Mouse (Mus musculus) ES-Bruce4 (cell line): ENCODE results near the gene Baiap2. TPM values are rescaled to one million over a fixed set of nuclear protein-coding genes. Genes with fewer than 3 reads are reported as not detected.

ENCODE experiments used
- H3K27ac ChIP-seq: 2 replicates; pipeline ENCODE4 v1.5.1; 2012; ENCODE audit warnings: low read length, inconsistent platforms; ENCODE audit not compliant: insufficient read depth
- H3K27me3 ChIP-seq: 2 replicates; pipeline ENCODE4 v1.6.1; 2012; ENCODE audit warnings: mild to moderate bottlenecking, low read length, inconsistent platforms; ENCODE audit not compliant: control insufficient read depth, poor library complexity, insufficient read depth, severe bottlenecking
- H3K36me3 ChIP-seq: 2 replicates; pipeline ENCODE4 v1.6.1; 2012; ENCODE audit warnings: inconsistent platforms, mild to moderate bottlenecking, low read length, moderate library complexity; ENCODE audit not compliant: control insufficient read depth, poor library complexity, insufficient read depth, severe bottlenecking
- H3K4me1 ChIP-seq: one replicate; pipeline ENCODE4 v1.8.1; 2011; ENCODE audit warnings: low read length; ENCODE audit not compliant: control insufficient read depth, insufficient read depth
- H3K4me3 ChIP-seq: 2 replicates; pipeline ENCODE4 v1.5.1; 2011; ENCODE audit warnings: low read depth, mild to moderate bottlenecking, low read length
- H3K9ac ChIP-seq: 2 replicates; pipeline ENCODE4 v1.6.1; 2012; ENCODE audit warnings: low read depth, mild to moderate bottlenecking, inconsistent platforms; ENCODE audit not compliant: poor library complexity, severe bottlenecking
- H3K9me3 ChIP-seq: replicated peaks from 2 replicates; pipeline ENCODE4 v1.6.1; 2012; ENCODE audit warnings: mild to moderate bottlenecking, low read length, inconsistent platforms; ENCODE audit not compliant: control insufficient read depth, poor library complexity, insufficient read depth, severe bottlenecking
- CTCF ChIP-seq: IDR thresholded peaks from one replicate; pipeline ENCODE4 v1.8.1; 2011; ENCODE audit warnings: low read depth, low read length
- EP300 ChIP-seq: IDR thresholded peaks from 2 replicates; pipeline ENCODE4 v1.6.1; 2011; ENCODE audit warnings: low read depth, low read length; ENCODE audit not compliant: insufficient read depth
- POLR2A ChIP-seq: IDR thresholded peaks from one replicate; pipeline ENCODE4 v1.8.1; 2011; ENCODE audit warnings: low read length; ENCODE audit not compliant: insufficient read depth
- polyA plus RNA-seq: library from polyadenylated mRNA; stranded (reverse); fragments of >200 nt; gene quantifications from 2 replicates; pipeline ENCODE4 v1.2.4, GENCODE M21; 2011; ENCODE audit warnings: low read depth; ENCODE audit not compliant: missing spikeins, insufficient read depth, insufficient read length

The Baiap2 gene
- polyA plus RNA-seq, 1 experiment = 15.6 TPM

GRCm38 (mm10) chr11:119912845-119913244 lies 29.7 kb upstream of the Baiap2 start:
- Histone ChIP-seq H3K27me3 (no peaks in the 10 kb centered on the region), H3K36me3 (peaks cover 8% of the 10 kb centered on the region), H3K4me3 (peak overlapping the region; percentile 84), H3K9me3 (no peaks in the 10 kb centered on the region), H3K4me1 (no peaks in the 10 kb centered on the region), H3K27ac (peak overlapping the region; percentile 39), H3K9ac (peak overlapping the region; percentile 93)
- TF ChIP-seq POLR2A = no peak
- 0 out of 2 replicates have a peak, but pooled peaks have one; percentile 36 for TF ChIP-seq EP300
- TF ChIP-seq CTCF = no peak

GRCm38 (mm10) chr11:119913291-119913934 lies 29.1 kb upstream of the Baiap2 start, which contains the start of gene Chmp6:
Gene Chmp6 (plus strand): TSS chr11:119913441.
- no peaks in the 10 kb centered on the region for H3K9me3 ChIP-seq
- H3K36me3 ChIP-seq = peaks cover 10% of the 10 kb centered on the region
- H3K4me1 ChIP-seq = no peaks in the 10 kb centered on the region
- peak; percentile 15 for TF ChIP-seq CTCF
- no peak for TF ChIP-seq POLR2A
- H3K27me3 ChIP-seq = no peaks in the 10 kb centered on the region
- peak within 1 kb of the TSS; percentile 93 for H3K9ac ChIP-seq
- peak within 1 kb of the TSS; percentile 84 for H3K4me3 ChIP-seq
- H3K27ac ChIP-seq = peak within 1 kb of the TSS; percentile 39

DNA sequence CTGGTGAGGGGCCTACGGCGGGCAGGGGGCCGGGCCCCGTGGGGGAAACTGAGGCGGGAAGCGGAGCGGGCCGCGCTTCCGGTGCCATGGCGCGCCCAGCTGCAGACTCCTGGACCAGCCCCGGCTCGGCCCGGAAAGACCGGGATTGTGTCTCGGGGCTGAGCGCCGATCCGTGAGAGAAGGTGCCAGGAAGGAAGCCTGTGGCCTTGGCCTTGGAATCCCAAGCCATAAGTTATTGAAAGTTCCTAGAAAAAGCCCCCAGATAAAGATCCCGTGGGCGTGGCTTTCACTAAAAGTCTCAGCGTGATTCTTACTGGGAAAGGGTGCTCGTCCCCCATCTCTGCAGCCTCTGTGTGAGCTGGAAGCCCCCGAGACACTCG lies 28.6 kb upstream of the Baiap2 start:
- Histone ChIP-seq H3K27ac (no peak overlapping the region), H3K9ac (peak overlapping the region; percentile 93), H3K9me3 (no peaks in the 10 kb centered on the region), H3K36me3 (peaks cover 10% of the 10 kb centered on the region), H3K4me1 (no peaks in the 10 kb centered on the region), H3K4me3 (peak overlapping the region; percentile 84), H3K27me3 (no peaks in the 10 kb centered on the region)
- no peak for TF ChIP-seq EP300
- no peak for TF ChIP-seq CTCF
- TF ChIP-seq POLR2A = no peak

DNA sequence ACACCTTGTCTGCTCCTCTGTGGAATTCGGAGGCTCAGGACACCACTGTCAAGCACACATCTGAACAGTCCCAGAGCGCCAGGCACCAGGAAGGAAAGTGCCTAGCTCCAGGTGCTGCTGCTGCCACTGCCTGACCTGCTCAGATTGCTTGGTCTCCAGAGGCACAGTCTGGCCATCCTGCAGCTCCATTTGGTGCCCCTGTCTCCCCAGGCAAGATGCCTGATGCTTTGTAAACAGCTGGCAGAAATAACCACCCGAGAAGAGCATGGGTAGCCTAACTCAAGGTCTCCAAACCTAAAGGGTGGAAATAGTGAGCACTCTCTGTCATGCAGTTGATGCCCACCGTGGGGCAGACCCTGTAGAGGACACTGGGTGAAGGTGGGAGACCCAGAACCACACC lies 28.2 kb upstream of the Baiap2 start:
- H3K9me3 ChIP-seq = no peaks in the 10 kb centered on the region
- no peaks in the 10 kb centered on the region for H3K27me3 ChIP-seq
- H3K9ac ChIP-seq = peak overlapping the region; percentile 93
- no peaks in the 10 kb centered on the region for H3K4me1 ChIP-seq
- no peak overlapping the region for H3K27ac ChIP-seq
- peak overlapping the region; percentile 84 for H3K4me3 ChIP-seq
- no peak for TF ChIP-seq POLR2A
- no peak for TF ChIP-seq CTCF
- TF ChIP-seq EP300 = no peak
- peaks cover 10% of the 10 kb centered on the region for H3K36me3 ChIP-seq

GRCm38 (mm10) chr11:119915666-119916065 lies 26.9 kb upstream of the Baiap2 start:
- H3K36me3 ChIP-seq = peaks cover 10% of the 10 kb centered on the region
- H3K27me3 ChIP-seq = no peaks in the 10 kb centered on the region
- no peak overlapping the region for H3K4me3 ChIP-seq
- TF ChIP-seq CTCF = no peak
- TF ChIP-seq EP300 = no peak
- TF ChIP-seq POLR2A = no peak
- H3K9ac ChIP-seq = no peak overlapping the region
- H3K9me3 ChIP-seq = no peaks in the 10 kb centered on the region
- no peaks in the 10 kb centered on the region for H3K4me1 ChIP-seq
- H3K27ac ChIP-seq = no peak overlapping the region

- Histone ChIP-seq H3K9ac (no peak overlapping the region), H3K9me3 (no peaks in the 10 kb centered on the region), H3K27me3 (no peaks in the 10 kb centered on the region), H3K4me3 (no peak overlapping the region), H3K27ac (no peak overlapping the region), H3K36me3 (peaks cover 10% of the 10 kb centered on the region), H3K4me1 (no peaks in the 10 kb centered on the region)
- TF ChIP-seq EP300 (no peak), CTCF (no peak), POLR2A (no peak)
Observed at GRCm38 (mm10) chr11:119916102-119916790, 26.3 kb upstream of the Baiap2 start.
